Mouse (Mus musculus): ENCODE results near the gene Kbtbd7. TPM values are rescaled to one million over a fixed set of nuclear protein-coding genes. Genes with fewer than 3 reads are reported as not detected.

The Kbtbd7 gene
- polyA plus RNA-seq, 1 experiment from 2014 or later = 16.4 TPM

DNA sequence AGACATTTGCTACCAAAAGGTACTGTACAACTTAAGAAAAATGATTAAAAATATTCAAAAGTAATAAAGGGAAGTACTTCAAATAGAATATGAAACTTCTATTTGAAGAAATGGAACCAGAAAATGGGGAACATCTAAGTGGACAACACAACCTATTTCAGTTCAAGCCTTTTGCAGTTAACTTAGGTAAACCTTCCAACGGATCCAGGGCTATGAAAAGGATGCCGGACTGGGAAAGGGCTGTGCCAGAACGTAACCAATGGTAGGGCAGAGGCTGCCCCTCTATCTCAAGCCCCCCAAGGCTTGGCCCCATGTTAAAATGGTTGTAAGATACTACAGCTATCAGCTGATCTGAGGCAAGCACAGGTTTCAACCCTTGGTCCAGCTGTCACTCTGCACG lies 34.7 kb downstream of the Kbtbd7 start:
- Histone ChIP-seq H3K27ac (no peak overlapping the region), H3K36me3 (peaks cover 49% of the 10 kb centered on the region), H3K4me2 (no peak overlapping the region), H3K9me3 (no peaks in the 10 kb centered on the region), H3K4me3 (no peak overlapping the region), H3K27me3 (no peaks in the 10 kb centered on the region), H3K9ac (no peak overlapping the region), H3K4me1 (replicated peaks) (no peaks in the 10 kb centered on the region)
- WGBS = 96% methylated on average over 4 of the region's 4 CpGs
- ATAC-seq (ENCODE audit: low FRiP score) = no peak

- Histone ChIP-seq H3K27ac (no peak overlapping the region), H3K9me3 (no peaks in the 10 kb centered on the region), H3K4me2 (no peak overlapping the region), H3K36me3 (peaks cover 76% of the 10 kb centered on the region), H3K9ac (no peak overlapping the region), H3K27me3 (no peaks in the 10 kb centered on the region), H3K4me3 (no peak overlapping the region), H3K4me1 (replicated peaks) (no peaks in the 10 kb centered on the region)
- 93% methylated on average over 1 of the region's 1 CpGs for WGBS
- ATAC-seq (ENCODE audit: low FRiP score) = no peak
Observed at GRCm38 (mm10) chr14:79465623-79466022, 39.3 kb downstream of the Kbtbd7 start.

DNA sequence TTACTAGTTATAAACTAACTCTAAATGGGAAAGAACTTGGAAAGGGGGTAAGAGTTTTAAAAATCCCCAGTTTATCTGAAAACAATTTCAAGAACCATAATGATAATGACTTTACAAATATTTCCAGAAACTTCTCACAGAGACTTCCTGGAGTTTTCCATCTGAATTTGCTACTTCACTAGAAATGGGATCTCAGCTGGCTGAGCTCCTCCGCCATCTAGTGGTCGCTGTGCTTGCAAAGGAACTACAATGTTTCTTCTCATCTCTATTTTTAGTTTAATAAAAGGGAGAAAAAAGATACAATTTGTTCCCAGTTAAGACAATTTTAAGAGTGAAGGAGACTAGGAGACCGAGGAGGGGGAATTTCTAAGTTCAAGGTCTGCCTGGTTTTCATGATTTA lies 41.3 kb downstream of the Kbtbd7 start:
- no peak overlapping the region for H3K27ac ChIP-seq
- H3K4me2 ChIP-seq = no peak overlapping the region
- H3K27me3 ChIP-seq = no peaks in the 10 kb centered on the region
- H3K4me1 ChIP-seq (replicated peaks) = no peaks in the 10 kb centered on the region
- peaks cover 79% of the 10 kb centered on the region for H3K36me3 ChIP-seq
- H3K9ac ChIP-seq = no peak overlapping the region
- ATAC-seq (ENCODE audit: low FRiP score) = no peak
- WGBS = 28% methylated on average over 3 of the region's 3 CpGs
- no peak overlapping the region for H3K4me3 ChIP-seq
- no peaks in the 10 kb centered on the region for H3K9me3 ChIP-seq

GRCm38 (mm10) chr14:79473384-79473783 lies 47.1 kb downstream of the Kbtbd7 start:
- no peak for ATAC-seq (ENCODE audit: low FRiP score)
- Histone ChIP-seq H3K4me1 (replicated peaks) (0 out of 2 replicates have a peak, but pooled peaks cover 2% of the 10 kb centered on the region), H3K27ac (no peak overlapping the region), H3K4me3 (no peak overlapping the region), H3K4me2 (no peak overlapping the region), H3K9ac (no peak overlapping the region), H3K9me3 (no peaks in the 10 kb centered on the region), H3K36me3 (peaks cover 76% of the 10 kb centered on the region), H3K27me3 (no peaks in the 10 kb centered on the region)
- 92% methylated on average over 2 of the region's 2 CpGs for WGBS

Other genes with a start within 250 kb of the Kbtbd7 start
- gene Zfp957, start 179.1 kb upstream of the Kbtbd7 start, polyA plus RNA-seq (2015; fragmentation: Nextera tagmentation; extraction: Ambion mirVana) = not detected in 2 replicates
- 29.4 and 38.8 TPM in 2 replicates for gene Rgcc, start 124.9 kb upstream of the Kbtbd7 start, polyA plus RNA-seq (2015; fragmentation: Nextera tagmentation; extraction: Ambion mirVana)
- gene Naa16, start 35.7 kb upstream of the Kbtbd7 start, polyA plus RNA-seq (2015; fragmentation: Nextera tagmentation; extraction: Ambion mirVana) = 20.0 and 22.9 TPM in 2 replicates
- 11.2 and 12.4 TPM in 2 replicates for gene Mtrf1, start 28.7 kb upstream of the Kbtbd7 start, polyA plus RNA-seq (2015; fragmentation: Nextera tagmentation; extraction: Ambion mirVana)
- gene Kbtbd6, start 25.3 kb downstream of the Kbtbd7 start, polyA plus RNA-seq (2015; fragmentation: Nextera tagmentation; extraction: Ambion mirVana) = 1.5 and 1.6 TPM in 2 replicates
- 3.8 and 3.9 TPM in 2 replicates for gene Elf1, start 54.7 kb downstream of the Kbtbd7 start, polyA plus RNA-seq (2015; fragmentation: Nextera tagmentation; extraction: Ambion mirVana)
- 43.9 and 46.1 TPM in 2 replicates for gene Wbp4, start 55.0 kb downstream of the Kbtbd7 start, polyA plus RNA-seq (2015; fragmentation: Nextera tagmentation; extraction: Ambion mirVana)
- 124 and 128 TPM in 2 replicates for gene Sugt1, start 161.2 kb downstream of the Kbtbd7 start, polyA plus RNA-seq (2015; fragmentation: Nextera tagmentation; extraction: Ambion mirVana)
- gene Cnmd, start 235.7 kb downstream of the Kbtbd7 start, polyA plus RNA-seq (2015; fragmentation: Nextera tagmentation; extraction: Ambion mirVana) = 5.1 and 11.3 TPM in 2 replicates

Measured in hindbrain, embryonic 13.5 days (tissue).